Mouse (Mus musculus): ENCODE data around the gene 2010111I01Rik. TPM values are rescaled to one million over a fixed set of nuclear protein-coding genes. Genes with fewer than 3 reads are reported as not detected.
A peak's percentile ranks its signal among the peaks of the same experiment; 100 is the strongest.

The 2010111I01Rik gene
- polyA plus RNA-seq, 1 experiment = 117 TPM

- TF ChIP-seq CTCF (IDR thresholded peaks at IDR 0.05; ENCODE audit: extremely low read depth, insufficient read depth, low read length) (no peak), POLR2A (IDR thresholded peaks at IDR 0.05; ENCODE audit: extremely low read depth, insufficient read depth, low read length) (no peak)
- peak overlapping the region; percentile 11 for H3K4me3 ChIP-seq (ENCODE audit: insufficient read depth, low read length)
- peaks cover 28% of the 10 kb centered on the region for H3K4me1 ChIP-seq (ENCODE audit: control insufficient read depth, insufficient read depth, low read length)
- no peak overlapping the region for H3K27ac ChIP-seq (ENCODE audit: insufficient read depth, low read length)
Measured at GRCm38 (mm10) chr13:63251118-63251889, 286.6 kb downstream of the 2010111I01Rik start.

DNA sequence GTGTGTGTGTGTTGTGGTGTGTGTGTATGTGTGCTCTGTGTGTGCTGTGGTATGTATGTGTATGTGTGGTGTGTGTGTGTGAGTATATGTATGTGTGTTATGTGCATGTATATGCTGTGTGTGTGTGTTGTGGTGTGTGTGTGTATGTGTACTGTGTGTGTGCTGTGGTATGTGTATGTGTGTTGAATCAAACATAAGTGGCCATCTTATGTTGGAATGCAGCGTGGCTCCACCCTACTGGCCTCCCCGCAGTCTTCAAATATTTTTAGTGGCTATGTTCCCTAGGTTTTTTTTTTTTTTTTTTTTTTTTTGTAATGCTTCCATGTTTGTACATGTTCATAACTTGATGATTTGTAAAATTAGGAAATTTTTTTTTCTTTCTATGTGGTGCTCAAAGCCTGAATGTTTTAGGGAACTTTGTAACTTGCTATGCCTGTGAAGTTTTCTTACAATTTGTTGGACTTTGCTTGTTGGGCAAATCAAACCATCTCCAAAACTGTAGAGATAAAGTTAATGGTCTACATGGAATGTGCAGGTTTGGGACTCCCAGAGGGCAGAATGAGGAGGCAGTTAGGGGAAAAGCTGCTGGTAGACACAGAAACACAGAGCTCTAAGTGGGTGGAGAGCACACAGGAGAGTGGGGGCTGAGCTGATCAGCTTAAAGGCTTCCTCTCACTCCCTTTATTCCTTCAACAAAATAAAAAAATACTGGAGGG is 287.8 kb downstream of the 2010111I01Rik start:
- TF ChIP-seq POLR2A (IDR thresholded peaks at IDR 0.05; ENCODE audit: extremely low read depth, insufficient read depth, low read length) = no peak
- TF ChIP-seq CTCF (IDR thresholded peaks at IDR 0.05; ENCODE audit: extremely low read depth, insufficient read depth, low read length) = no peak
- Histone ChIP-seq H3K4me3 (ENCODE audit: insufficient read depth, low read length) (no peak overlapping the region), H3K4me1 (ENCODE audit: control insufficient read depth, insufficient read depth, low read length) (peaks cover 26% of the 10 kb centered on the region), H3K27ac (ENCODE audit: insufficient read depth, low read length) (no peak overlapping the region)

GRCm38 (mm10) chr13:63253147-63253546 is 288.5 kb downstream of the 2010111I01Rik start:
- TF ChIP-seq POLR2A (IDR thresholded peaks at IDR 0.05; ENCODE audit: extremely low read depth, insufficient read depth, low read length) (no peak), CTCF (IDR thresholded peaks at IDR 0.05; ENCODE audit: extremely low read depth, insufficient read depth, low read length) (no peak)
- Histone ChIP-seq H3K4me3 (ENCODE audit: insufficient read depth, low read length) (no peak overlapping the region), H3K27ac (ENCODE audit: insufficient read depth, low read length) (no peak overlapping the region), H3K4me1 (ENCODE audit: control insufficient read depth, insufficient read depth, low read length) (peaks cover 28% of the 10 kb centered on the region)

GRCm38 (mm10) chr13:63253886-63254636 is 289.4 kb downstream of the 2010111I01Rik start:
- TF ChIP-seq CTCF (IDR thresholded peaks at IDR 0.05; ENCODE audit: extremely low read depth, insufficient read depth, low read length) (no peak), POLR2A (IDR thresholded peaks at IDR 0.05; ENCODE audit: extremely low read depth, insufficient read depth, low read length) (no peak)
- no peak overlapping the region for H3K27ac ChIP-seq (ENCODE audit: insufficient read depth, low read length)

DNA sequence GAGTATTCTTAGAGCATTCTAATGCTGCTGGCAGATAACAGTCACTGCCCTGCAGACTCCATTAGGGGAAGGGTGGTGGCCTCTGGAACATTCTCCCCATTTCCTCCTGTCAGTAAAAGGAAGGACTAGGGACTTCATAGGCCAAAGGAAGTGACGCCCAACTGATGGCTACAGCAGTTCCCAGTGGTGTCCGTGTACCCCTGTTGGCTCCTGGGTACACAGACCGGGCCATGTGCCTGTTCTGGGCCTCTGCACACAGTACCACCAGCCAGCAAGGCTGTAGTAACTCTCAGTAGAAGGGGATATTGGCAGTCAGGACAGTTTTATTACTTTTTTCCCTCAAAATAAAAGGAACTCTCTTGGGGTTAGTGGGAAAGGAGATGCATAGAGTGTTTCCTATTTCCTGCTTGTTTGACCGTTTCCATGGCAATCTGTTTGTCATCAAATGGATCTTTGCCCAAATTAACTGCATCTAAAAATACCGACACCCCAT is 290.9 kb downstream of the 2010111I01Rik start:
- no peak overlapping the region for H3K4me3 ChIP-seq (ENCODE audit: insufficient read depth, low read length)
- H3K4me1 ChIP-seq (ENCODE audit: control insufficient read depth, insufficient read depth, low read length) = peaks cover 27% of the 10 kb centered on the region
- TF ChIP-seq POLR2A (IDR thresholded peaks at IDR 0.05; ENCODE audit: extremely low read depth, insufficient read depth, low read length) (no peak), CTCF (IDR thresholded peaks at IDR 0.05; ENCODE audit: extremely low read depth, insufficient read depth, low read length) (no peak)
- no peak overlapping the region for H3K27ac ChIP-seq (ENCODE audit: insufficient read depth, low read length)

More at GRCm38 (mm10) chr13:63253886-63254636, 289.4 kb downstream of the 2010111I01Rik start:
- Histone ChIP-seq H3K4me1 (ENCODE audit: control insufficient read depth, insufficient read depth, low read length) (peaks cover 30% of the 10 kb centered on the region), H3K4me3 (ENCODE audit: insufficient read depth, low read length) (no peak overlapping the region)

- TF ChIP-seq POLR2A (IDR thresholded peaks at IDR 0.05; ENCODE audit: extremely low read depth, insufficient read depth, low read length) (no peak), CTCF (IDR thresholded peaks at IDR 0.05; ENCODE audit: extremely low read depth, insufficient read depth, low read length) (no peak)
- H3K4me1 ChIP-seq (ENCODE audit: control insufficient read depth, insufficient read depth, low read length) = peaks cover 31% of the 10 kb centered on the region
- no peak overlapping the region for H3K27ac ChIP-seq (ENCODE audit: insufficient read depth, low read length)
- H3K4me3 ChIP-seq (ENCODE audit: insufficient read depth, low read length) = no peak overlapping the region
Measured at GRCm38 (mm10) chr13:63256146-63256545, 291.5 kb downstream of the 2010111I01Rik start.

- Histone ChIP-seq H3K4me3 (ENCODE audit: insufficient read depth, low read length) (no peak overlapping the region), H3K4me1 (ENCODE audit: control insufficient read depth, insufficient read depth, low read length) (peaks cover 35% of the 10 kb centered on the region), H3K27ac (ENCODE audit: insufficient read depth, low read length) (no peak overlapping the region)
- TF ChIP-seq POLR2A (IDR thresholded peaks at IDR 0.05; ENCODE audit: extremely low read depth, insufficient read depth, low read length) = no peak
- 0 out of 2 replicates have a peak, but pooled peaks have one; percentile 5 for TF ChIP-seq CTCF (IDR thresholded peaks at IDR 0.05; ENCODE audit: extremely low read depth, insufficient read depth, low read length)
Measured at GRCm38 (mm10) chr13:63256807-63257206, 292.1 kb downstream of the 2010111I01Rik start.

GRCm38 (mm10) chr13:63258167-63258582 is 293.5 kb downstream of the 2010111I01Rik start:
- Histone ChIP-seq H3K4me3 (ENCODE audit: insufficient read depth, low read length) (no peak overlapping the region), H3K27ac (ENCODE audit: insufficient read depth, low read length) (no peak overlapping the region), H3K4me1 (ENCODE audit: control insufficient read depth, insufficient read depth, low read length) (peaks cover 35% of the 10 kb centered on the region)
- no peak for TF ChIP-seq POLR2A (IDR thresholded peaks at IDR 0.05; ENCODE audit: extremely low read depth, insufficient read depth, low read length)
- TF ChIP-seq CTCF (IDR thresholded peaks at IDR 0.05; ENCODE audit: extremely low read depth, insufficient read depth, low read length) = no peak

DNA sequence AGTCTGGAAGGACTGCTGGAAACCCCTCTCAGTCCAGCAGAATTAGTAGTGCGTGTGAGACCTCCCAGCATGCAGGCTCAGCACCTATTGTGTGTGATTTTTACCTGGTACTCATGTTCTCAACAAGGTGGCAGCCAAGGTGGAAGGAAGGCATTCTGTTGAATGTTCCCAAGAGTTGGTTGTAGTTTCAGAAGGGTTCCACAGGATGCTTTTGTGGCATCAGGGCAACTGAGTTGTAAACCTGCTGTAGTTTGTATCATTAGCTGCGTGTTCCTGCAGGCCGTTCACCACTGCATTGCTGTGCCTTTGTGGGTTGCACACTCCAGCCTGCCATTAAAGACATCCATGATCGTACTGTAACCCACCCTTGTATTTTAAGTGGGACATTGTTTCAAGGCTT is 294.0 kb downstream of the 2010111I01Rik start:
- TF ChIP-seq CTCF (IDR thresholded peaks at IDR 0.05; ENCODE audit: extremely low read depth, insufficient read depth, low read length) (no peak), POLR2A (IDR thresholded peaks at IDR 0.05; ENCODE audit: extremely low read depth, insufficient read depth, low read length) (no peak)
- no peak overlapping the region for H3K4me3 ChIP-seq (ENCODE audit: insufficient read depth, low read length)
- H3K4me1 ChIP-seq (ENCODE audit: control insufficient read depth, insufficient read depth, low read length) = peaks cover 32% of the 10 kb centered on the region
- H3K27ac ChIP-seq (ENCODE audit: insufficient read depth, low read length) = no peak overlapping the region
